Mouse (Mus musculus) urinary bladder, postnatal 4 days (tissue): ENCODE results near the gene Tmem39a.
A peak's percentile ranks its signal among the peaks of the same experiment; 100 is the strongest.

Experiments used
- DNase-seq, 2 experiments: peaks; one replicate each; pipeline ENCODE4 v3.0.0; 2021 to 2022; ENCODE audit warnings: low spot score in 2 of 2

The Tmem39a gene

DNA sequence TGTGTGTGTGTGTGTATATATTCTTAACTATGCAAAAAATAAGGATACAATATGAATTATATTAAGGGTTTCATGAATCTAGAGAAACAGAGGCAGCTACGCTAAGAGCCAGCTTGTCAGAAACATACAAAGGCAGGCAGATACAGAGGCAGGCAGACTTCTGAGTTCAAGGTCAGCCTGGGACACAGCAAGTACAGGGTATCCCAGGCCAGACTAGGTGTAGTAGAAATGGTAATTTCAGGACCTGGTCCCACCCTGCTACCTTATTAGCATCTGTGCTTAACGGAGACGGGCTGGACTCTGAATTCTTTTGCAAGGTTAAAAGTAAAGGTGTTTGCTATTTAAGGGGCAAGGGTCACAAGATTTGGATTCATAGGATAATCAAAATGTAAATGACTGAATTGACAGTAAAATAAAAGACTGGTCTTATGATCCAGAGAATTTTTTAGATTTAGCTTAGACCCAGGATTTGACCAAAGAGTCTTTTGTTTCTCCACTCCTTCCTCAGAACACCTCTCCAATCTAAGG lies at the start of gene Tmem39a:
Gene Tmem39a (plus strand): TSS at position 478 of the 528 bp plus-strand sequence.
- DNase-seq, result no peak

DNA sequence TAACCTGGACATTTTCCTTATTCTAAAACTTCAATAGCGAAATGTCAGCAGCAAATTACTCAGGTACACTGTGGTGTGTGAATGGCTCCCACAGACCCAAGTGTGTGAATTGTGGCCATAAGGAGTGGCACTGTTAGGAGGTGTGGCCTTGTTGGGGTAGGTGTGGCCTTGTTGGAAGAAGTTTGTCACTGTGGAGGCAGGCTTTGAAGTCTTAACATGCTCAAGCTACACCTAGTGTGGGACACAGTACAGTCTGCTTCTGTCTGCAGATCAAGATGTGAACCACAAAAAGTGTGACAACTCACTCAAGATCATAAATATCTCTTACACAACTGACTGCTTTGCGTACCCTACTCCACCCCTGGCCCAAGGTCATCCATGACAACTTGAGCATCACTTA lies 47.7 kb upstream of the Tmem39a start:
- no peak for DNase-seq

DNA sequence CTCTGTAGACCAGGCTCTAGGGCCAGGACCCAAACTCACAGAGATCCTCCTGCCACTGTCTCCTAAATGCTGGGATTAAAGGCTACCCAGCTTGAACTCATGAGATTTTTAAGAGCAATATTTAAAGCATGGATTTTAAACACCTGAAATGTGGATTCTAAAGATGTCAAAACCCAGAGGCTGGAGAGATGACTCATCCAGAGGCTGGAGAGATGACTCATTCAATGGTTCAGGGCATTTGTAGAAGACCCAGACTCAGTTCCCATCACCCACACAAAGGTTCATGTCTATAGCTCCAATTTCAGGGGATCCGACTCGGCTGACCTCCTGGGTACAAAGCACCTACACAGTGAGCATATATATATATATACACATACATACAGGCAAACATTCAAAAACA lies 39.4 kb upstream of the Tmem39a start:
- DNase-seq, result no peak

DNA sequence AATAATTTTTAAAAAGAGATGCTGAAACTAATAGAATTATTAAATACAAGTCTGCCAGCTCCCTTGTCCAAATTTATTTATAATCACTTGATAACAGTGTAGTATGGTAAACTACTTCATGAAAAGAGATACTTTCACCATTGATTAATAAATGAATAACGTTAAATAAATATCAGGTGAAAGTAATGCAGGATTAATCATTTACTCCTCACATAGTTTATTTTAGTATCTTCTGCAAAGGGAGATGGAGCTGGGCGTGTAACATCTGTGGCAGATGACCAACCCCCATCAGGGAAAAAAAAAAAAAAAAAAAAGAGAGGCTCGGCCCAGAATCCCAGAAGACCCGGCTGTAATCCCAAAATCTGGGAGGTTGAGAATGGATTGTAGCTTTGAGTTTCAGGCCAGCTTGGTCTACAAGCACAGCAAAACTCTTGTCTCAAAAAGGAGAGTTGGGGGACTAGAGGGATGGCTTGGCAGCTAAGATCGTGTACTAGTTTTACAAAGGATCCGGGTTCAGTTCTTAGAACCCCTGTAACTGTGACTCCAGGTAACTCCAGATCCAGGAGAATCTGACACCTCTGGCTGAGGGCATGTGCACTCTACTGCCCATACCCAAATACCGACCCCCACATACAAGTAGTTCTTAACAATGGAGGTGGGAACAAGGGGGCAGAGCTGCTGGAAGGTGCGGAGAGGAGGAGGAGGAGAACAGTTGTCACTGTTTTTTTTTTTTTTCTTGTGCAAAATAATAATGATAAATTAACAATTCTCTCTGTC lies 37.1 kb upstream of the Tmem39a start:
- no peak for DNase-seq

DNA sequence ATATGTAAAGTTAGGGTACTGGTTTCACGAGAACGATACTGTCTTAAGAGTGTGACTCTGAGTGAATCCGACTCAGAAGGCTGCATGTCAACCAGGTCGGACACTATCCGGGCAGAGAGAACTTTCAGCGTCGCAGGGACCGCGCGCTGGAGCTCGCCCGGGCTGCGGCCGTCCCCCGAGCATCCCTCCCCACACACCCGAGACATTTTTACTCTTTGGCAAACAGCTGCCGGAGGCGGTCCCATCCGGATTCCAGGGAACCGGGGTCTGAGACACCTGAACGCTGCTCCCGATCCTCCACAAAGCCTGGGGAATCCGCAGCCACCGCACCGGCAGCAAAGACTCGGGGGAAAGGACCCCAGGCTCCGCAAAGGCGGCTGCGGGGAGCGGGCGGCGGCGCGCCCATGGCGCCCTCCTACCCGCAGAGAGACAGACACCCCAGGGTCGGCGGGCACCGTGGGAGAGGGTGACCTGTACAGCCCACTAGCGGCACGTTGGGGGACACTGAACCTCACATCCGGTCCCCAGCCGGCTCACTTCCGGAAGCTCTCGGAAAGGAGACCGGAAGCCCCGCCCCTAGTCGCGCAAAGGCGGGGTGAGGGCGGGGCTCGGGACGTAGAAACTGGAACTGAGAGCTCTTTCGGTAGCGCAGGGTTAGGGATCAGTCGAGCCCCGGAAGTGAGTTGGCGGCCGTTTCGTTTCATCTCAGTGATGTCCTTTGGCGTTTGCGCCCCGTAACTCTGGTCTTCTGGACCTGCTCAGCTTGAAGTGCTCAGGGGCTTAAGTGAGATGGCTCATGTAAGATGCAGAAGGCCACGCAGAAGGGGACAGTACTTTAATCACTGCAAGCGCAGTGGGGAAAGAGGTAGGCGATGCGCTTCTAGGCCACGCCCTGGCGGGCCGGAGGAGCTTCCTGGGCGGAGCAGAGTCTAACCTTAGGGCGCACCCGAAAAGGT lies 36.1 kb upstream of the Tmem39a start, which contains the start of gene Timmdc1:
Gene Timmdc1 (minus strand): TSS at position 535 of the 956 bp plus-strand sequence.
- peak; percentile 94 for DNase-seq

DNA sequence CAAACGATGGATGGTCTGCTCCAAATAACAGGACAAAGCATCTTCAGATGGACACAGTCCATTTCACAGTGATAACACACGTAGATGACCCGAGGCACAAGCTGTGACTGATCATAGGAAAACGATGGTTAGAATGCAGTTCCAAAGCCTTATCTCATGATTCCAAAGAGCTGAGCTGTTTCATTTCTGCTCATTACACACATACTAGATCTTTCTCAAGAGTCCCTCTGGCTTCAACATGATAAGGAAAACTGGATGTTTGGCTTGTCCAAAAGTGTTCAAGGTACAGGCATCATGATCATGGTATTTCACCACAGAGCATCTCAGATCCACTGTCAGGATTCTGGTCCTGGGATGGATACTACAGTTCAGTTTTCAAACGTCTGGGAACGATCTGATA lies 32.2 kb upstream of the Tmem39a start:
- no peak for DNase-seq

DNA sequence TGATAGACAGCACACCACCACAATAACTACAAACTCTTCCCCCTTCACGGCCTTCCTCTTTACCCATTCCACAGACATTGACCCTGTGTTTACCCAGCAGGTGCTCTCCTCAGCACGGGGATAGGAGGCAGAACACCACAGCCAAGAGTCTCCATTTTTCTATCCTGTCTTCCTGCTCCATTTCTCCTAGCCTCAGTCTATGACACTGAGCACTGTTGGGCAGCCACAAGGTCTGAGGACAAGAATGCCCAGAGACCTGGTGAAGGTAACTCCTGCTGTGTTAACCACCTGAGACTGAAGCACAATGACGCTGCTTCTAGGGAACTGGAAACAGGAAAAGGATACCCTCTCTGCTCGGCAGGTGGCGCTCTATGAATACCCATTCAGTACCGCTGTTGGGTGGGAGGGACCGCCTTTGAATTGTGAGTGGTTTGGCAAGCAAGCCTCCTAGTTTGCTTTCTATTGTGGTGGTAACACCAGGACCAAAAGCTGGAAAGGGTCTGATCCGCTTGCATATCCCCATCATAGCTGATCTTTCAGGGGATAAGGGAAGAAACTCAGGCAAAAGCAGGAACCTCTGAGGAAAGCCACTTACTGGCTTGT lies 21.9 kb upstream of the Tmem39a start:
- DNase-seq, result peak; percentile 41 to 78

DNA sequence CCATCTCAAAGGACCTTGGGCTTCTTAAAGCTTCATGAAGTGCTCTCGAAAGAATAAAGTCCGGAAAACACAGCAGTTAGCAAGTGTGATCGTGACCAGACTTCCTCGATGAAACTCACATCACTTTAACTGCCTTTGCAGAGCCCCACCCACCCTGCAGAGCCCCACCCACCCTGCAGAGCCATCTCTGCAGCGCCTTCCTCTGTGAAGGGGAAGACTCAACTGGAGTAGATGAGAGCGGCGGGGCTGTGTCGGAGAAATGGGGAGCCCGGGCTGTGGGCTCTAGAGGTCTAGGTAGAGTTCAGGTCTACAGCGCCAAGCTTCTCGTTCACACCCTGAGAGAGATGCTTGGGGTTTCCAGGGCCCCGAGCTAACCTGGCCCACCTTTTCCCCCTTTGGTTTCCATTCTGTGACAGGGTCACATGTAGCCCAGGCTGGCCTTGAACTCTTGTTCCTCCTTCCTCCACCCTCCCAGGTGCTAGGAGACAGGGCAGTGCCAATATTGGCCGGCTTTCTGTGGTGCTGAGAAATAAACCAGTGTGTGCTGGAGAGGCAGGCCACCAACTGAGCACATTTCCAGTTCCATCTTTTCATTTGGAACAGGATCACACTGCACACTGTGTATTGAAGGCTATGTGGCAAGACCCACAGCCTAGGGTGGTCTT lies 19.6 kb upstream of the Tmem39a start:
- no peak for DNase-seq

DNA sequence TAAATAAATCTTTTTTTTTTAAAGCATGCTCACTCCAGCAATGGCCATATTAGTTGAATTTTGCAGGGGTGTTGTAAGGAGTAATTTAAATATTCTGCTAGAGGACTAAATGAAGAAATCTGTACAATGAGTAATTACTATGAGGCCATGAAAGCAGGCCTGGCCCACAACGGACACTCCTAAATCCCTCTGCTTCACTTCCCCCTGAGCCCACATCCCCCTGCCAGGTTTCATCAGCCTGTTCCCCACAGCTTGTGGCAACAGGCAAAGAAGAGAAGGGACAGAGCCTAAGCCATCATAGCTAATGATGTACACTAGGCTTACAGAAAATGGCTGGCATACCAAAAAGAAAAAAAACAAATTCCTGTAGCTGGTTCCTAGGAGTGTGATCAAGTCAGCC lies 10.5 kb upstream of the Tmem39a start:
- DNase-seq, result no peak

DNA sequence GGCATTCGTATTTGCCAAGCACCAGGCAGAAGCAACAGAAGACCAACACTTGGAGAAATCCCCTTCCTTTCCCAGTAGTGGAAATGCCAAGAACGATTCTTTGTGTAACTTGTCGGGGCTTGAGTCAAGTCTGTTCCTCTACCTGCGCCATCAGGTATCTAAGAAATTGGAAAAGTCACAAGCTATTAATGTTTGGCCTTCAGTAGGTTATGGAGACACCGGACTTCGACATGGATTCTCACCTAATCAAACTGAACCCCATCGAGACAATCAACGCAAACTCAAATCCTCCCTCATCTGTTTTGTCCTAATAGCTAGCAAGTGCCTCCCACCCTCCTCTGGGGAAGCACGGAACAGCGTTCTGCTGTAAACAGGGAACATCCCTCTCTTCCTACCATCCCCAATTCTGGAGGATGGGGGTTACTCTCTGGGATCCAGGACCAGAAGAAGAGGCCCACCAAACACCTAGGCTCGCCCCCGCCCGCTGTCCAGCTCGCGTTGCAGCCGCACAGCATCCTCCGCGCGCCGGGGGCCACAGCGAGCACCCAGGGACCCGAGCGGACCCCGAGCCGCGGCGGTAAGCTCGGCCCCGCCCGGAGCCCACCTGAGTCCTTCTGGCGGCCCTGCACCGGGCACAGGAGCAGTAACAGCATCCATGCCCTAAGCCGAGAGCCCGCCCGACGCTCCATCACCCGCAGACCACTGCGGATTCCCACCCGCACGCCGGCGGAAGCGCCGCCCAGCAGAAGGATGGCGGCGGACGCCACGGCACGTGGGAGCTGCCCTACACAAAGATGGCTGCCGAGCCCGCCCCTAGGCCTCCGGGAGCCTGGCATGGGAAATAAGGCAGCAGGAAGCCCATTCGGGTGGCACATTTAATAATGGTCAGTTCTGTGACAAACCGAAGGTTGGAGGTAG lies 8.8 kb upstream of the Tmem39a start, which contains the start of gene Poglut1:
Gene Poglut1 (minus strand): TSS at position 780 of the 918 bp plus-strand sequence.
- peak; percentile 69 to 80 for DNase-seq

DNA sequence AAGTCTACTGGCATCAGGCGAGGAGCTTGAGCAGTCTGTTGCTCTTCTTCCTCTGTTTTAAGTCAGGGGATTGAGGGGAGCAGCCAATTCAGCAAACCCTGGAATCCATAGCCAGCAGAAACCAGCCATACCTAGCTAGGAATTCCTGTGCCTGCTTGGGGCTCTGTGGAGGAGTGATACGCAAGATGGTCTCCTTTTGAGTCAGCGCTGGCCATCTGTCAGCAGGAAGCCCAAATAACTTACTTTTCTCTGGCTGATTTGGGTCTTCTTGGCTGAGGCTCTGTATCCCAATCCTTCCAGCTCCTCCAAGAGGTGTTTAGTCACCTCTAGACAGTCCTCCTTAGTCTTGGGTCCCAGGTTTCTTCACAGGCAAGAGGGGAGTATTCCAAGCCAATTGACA lies 2.5 kb upstream of the Tmem39a start:
- DNase-seq, result no peak

DNA sequence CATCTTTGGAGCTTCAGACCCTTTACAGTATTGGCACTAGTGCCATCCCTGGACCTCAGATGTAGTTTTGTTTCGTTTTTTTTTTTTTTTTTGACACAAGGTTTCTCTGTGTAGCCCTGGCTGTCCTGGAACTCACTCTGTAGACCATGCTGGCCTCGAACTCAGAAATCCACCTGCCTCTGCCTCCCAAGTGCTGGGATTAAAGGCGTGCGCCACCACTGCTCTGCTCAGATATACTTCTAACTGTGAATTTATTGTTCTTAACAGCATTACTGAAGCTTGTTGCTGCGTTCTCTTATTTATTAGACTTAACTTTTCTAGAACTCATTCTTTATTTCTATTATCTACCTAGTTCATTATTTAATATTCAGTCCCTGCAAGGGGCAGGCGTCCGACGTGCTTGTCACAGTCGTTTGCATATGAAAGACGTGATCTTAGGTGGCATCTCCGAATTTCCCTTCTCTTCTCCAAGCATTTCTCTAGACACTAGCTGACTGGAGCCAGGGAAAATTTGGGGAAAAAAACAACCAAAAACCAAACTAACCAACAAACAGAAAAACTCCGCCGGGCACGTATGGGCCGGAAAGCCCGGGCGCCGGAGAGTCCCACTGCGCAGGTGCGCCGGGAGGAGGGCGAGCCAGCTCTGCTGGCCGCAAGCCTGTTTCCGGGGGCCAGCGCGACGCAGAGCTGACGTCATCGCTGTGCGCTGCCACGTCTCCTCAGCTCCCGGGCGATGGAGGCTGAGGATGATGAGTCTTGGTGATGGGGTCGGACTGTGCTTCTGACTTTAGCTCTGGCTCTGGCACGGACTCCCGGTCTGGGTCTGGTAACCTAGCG lies 3.9 kb downstream of the Tmem39a start:
- DNase-seq, result peak; percentile 94

DNA sequence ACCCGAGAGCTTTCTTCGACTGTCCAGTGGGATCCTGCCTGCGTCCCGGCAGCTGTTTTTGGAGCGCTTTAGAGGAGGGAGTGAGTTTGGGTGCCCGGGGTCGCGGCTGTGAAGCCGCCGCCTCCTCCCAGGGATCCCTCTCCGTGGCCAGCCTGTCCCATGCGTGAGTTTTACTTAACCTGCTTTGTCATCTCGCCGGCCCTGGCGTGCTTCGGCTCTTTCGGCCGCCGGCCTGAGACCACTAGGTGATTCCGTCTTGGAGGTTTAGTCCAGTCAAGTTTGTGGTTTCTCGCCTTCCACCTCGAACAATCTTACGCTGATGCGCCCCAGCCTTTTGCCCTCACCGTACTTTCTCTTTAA lies 4.5 kb downstream of the Tmem39a start:
- no peak for DNase-seq

DNA sequence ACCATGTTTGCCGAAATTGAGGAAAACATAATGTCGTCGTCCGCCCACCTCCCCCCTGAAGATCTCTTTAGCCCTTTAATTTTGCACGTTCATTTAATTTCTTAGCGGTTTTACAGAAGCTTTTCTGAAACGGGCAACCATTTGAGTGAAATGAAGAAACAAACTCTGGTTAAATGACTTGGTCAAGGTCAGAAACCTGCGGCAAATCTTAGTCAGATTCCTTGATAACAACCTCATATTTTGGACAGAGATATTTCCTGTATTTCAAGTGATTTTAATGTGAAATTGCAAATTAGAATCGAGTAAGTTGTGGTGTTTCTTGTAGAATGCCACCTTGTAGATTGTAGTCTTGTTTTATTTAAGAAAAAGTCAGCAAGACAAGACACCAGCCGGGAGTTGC lies 5.0 kb downstream of the Tmem39a start:
- DNase-seq, result no peak

DNA sequence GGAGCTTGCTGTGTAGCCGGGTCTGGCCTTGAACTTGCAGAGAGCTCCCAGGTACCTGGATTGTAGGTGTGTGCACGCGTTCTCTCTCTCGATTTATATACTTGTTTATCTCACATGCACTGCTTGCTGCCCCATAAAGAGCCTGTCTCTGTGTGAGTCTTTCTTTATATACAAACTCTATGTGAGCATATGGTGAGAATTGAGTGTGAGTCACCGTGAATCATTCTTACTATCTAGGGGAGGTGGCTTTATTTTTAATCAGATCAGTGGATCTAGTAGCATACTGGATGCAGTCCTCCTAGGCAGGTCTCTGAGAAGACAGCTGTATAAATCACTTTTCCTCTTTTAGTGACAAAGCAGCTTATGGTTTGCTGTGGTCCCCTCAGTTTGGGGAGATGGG lies 9.7 kb downstream of the Tmem39a start:
- no peak for DNase-seq

DNA sequence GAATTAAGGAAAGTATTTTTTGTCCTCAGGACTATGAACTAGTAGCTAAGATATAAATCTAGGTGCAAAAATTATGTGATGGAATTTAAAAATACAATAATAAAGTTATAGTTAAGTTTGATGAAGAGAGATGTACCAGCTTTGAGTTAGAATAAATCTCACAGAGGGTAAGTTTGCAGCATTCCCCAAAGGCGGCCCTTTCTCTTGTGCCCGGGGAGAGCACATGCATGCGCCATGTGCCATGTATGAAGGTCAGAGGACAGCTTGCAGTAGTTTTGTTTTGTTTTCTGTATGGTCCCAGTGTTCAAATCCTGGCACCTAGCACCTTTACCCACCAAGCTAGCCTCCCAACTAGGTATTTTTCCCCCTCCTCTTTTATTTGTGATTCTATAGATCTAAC lies 13.0 kb downstream of the Tmem39a start:
- no peak for DNase-seq

DNA sequence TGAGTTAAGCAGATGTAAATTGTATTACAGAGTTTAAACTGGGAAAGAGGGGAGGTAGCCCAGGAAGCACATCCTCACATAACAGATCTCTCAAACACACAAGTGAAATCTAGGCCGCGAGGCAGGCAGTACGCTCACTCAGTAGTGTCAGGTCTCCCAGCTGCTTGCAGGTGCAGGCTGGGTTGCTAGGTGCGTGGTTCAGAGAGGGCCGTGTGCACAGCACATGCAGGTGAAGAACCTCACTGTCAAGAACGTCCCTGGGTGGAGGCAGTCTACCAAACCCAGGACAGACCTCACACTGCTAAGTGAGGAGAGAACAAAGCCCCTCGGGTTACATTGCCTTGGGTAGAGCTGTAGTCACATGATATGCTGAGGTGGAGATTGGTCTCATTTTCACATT lies 26.3 kb downstream of the Tmem39a start:
- no peak for DNase-seq

DNA sequence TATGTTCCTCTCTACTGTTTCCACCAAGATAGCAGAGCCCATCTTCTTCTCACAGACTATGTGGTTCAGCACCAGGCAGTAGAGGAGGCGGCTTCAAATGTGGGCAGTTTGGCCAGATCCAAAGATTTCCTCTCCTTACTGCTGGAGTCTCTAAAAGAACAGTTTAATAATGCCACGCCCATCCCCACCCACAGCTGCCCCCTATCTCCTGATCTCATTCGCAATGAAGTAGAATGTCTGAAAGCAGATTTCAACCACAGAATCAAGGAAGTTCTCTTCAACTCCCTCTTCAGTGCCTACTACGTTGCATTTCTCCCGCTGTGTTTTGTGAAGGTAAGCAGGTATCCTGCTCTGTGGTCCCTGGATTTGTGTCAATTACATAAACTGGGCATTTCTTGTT lies 26.7 kb downstream of the Tmem39a start:
- DNase-seq, result no peak

DNA sequence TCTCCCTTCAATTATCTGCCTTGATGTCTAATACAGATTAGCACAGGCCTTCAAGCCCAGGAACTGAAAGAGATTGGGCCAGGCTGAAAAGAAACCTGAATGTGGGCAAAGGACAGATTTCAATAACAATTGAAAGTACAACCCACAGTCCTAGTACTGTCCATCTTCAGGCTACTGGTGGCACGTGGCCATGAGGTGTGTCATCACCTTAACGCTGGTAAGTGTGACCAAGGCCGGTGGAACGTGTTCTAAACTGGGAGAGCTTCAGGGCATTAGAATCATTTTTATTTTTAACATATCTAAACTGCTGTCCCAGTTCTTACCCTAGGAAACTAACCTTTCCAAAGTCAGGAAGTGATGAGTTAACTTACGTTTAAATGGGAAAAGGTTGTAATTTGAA lies 28.7 kb downstream of the Tmem39a start:
- no peak for DNase-seq

DNA sequence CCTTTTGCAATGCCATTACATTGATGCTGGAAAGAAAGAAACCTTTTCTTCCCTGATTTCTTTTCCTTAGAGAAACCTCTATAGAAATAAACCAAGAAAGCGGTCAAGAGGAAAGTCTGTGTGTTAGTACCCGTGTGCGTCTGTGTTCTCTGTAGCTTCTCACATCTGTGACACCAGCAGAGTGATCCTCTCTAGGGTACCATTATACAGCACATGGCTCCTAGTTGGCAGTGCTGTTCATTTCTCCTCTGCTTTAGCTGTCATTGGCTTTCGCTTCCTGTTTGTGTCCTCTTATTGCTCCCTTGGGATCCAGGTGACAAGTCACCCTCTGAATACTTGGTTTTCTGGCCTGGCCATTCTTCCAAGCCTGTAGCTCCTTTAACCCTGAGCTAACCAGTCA lies 29.1 kb downstream of the Tmem39a start:
- no peak for DNase-seq
